Mouse (Mus musculus) liver, embryonic 12.5 days (tissue): ENCODE measurements at regions not wholly inside any gene's neighbourhood (a gene's known extent, or its start where the extent isn't known, plus 50 kb on each side); places are given as distances from the start of the nearest gene placed in this dataset.

Source experiments
- ATAC-seq: fragments of 200-750 bp; cut with Nextera tagmentation; 2 replicates; pipeline ENCODE4 v1.8.0; 2017; ENCODE audit warnings: moderate number of reproducible peaks, mild to moderate bottlenecking, moderate library complexity
- H3K27ac ChIP-seq: fragments of 300-500 bp; sonication (generic); 2 replicates; pipeline ENCODE4 v1.5.1; 2016; ENCODE audit warnings: mild to moderate bottlenecking
- H3K27me3 ChIP-seq: fragments of 300-500 bp; sonication (generic); replicated peaks from 2 replicates; pipeline ENCODE4 v1.6.1; 2016; ENCODE audit warnings: mild to moderate bottlenecking, moderate library complexity
- H3K36me3 ChIP-seq: fragments of 300-500 bp; sonication (generic); 2 replicates; pipeline ENCODE4 v1.6.1; 2016; ENCODE audit warnings: mild to moderate bottlenecking, moderate library complexity
- H3K4me1 ChIP-seq: fragments of 300-500 bp; sonication (generic); 2 replicates; pipeline ENCODE4 v1.6.1; 2016
- H3K4me2 ChIP-seq: fragments of 300-500 bp; sonication (generic); 2 replicates; pipeline ENCODE4 v1.6.1; 2016; ENCODE audit warnings: mild to moderate bottlenecking, moderate library complexity
- H3K4me3 ChIP-seq: fragments of 300-500 bp; sonication (generic); 2 replicates; pipeline ENCODE4 v1.5.1; 2016; ENCODE audit warnings: mild to moderate bottlenecking, moderate library complexity
- H3K9ac ChIP-seq: fragments of 300-500 bp; sonication (generic); 2 replicates; pipeline ENCODE4 v1.6.1; 2016; ENCODE audit warnings: mild to moderate bottlenecking, moderate library complexity
- H3K9me3 ChIP-seq: fragments of 300-500 bp; sonication (generic); replicated peaks from 2 replicates; pipeline ENCODE4 v1.6.1; 2016; ENCODE audit warnings: mild to moderate bottlenecking, moderate library complexity
- WGBS: fragments of 180-500 bp; shearing (Covaris S2); methylation state at CpG from one replicate; pipeline ENCODE4 v1.1.7; 2016; ENCODE audit not compliant: insufficient replicate concordance; 5-methylcytosine and 5-hydroxymethylcytosine counted together

DNA sequence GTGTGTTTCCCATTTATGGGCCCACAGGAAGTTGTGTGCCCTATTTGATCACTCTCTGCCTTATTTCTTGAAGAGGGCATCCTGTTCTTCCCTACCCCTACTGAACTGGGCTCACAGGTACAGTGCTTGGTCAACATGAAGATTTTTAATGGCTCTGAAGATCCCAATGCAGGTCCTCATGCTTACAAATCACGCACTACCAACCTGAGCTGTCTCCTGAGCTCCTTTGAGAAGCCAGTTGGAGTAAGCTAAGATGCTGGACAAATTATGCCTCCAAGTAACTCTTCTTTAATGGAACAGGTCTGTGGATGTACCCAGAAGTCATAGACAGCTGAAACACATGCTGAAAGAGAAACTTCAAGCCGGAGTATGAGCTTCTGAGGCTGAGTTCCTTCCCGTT is 2889.0 kb upstream of the Gm7489 start:
- H3K4me3 ChIP-seq = no peak overlapping the region
- no peaks in the 10 kb centered on the region for H3K4me1 ChIP-seq
- H3K27me3 ChIP-seq = no peaks in the 10 kb centered on the region
- 79% methylated on average over 3 of the region's 3 CpGs for WGBS
- H3K36me3 ChIP-seq = no peaks in the 10 kb centered on the region
- H3K9me3 ChIP-seq = no peaks in the 10 kb centered on the region
- ATAC-seq = no peak
- H3K27ac ChIP-seq = no peak overlapping the region
- no peak overlapping the region for H3K4me2 ChIP-seq
- H3K9ac ChIP-seq = no peak overlapping the region

DNA sequence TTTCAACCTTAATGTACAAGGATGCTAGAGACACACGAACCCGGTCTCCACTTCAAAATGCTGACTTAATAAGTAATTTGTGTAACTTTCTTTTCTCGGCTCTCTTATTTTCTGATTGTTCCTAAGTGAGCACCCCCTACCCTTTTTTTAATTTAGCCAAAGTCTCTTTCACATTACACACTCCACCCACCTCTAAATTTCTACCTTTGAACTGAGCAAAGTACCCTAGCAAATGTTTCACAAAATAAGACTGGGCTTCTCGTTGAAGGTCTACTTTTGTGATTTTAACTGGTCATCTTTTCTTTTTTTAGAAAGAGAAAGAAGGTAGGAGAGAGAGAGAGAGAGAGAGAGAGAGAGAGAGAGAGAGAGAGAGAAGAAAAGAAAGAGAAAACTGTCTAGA is 2888.4 kb upstream of the Gm7489 start:
- H3K27me3 ChIP-seq = no peaks in the 10 kb centered on the region
- H3K9ac ChIP-seq = no peak overlapping the region
- 70% methylated on average over 4 of the region's 4 CpGs for WGBS
- H3K27ac ChIP-seq = no peak overlapping the region
- H3K4me3 ChIP-seq = no peak overlapping the region
- no peaks in the 10 kb centered on the region for H3K9me3 ChIP-seq
- ATAC-seq = no peak
- H3K36me3 ChIP-seq = no peaks in the 10 kb centered on the region
- no peak overlapping the region for H3K4me2 ChIP-seq
- H3K4me1 ChIP-seq = no peaks in the 10 kb centered on the region

DNA sequence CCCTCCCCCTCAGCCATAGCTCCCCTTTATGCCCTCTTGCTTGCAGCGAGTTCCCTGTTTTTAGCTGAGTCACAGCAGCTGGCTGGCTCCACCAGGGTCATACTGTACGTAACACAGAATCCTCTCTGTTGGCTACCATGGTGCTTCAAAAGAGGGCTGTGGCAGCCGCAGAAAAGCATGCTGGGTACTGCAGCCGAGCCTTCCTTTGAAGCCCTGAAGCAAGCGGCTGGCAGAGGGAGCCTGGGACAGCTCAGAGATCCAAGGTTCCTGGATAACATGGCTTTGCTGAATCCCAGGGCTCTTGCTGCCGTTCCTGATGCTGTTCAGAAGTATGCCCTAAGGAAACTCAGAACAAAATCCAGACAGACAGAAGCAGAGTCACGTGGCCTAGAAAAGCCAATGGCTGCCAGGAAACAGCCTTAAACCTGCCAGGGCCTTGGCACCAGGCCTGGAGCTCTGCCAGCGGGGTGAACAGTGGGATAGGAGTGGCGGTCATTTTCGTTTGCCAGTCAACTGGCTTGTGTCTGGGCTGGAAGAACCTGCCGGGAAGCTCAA is 2887.4 kb upstream of the Gm7489 start:
- no peak for ATAC-seq
- no peak overlapping the region for H3K4me3 ChIP-seq
- H3K4me2 ChIP-seq = no peak overlapping the region
- no peaks in the 10 kb centered on the region for H3K36me3 ChIP-seq
- no peaks in the 10 kb centered on the region for H3K9me3 ChIP-seq
- H3K4me1 ChIP-seq = no peaks in the 10 kb centered on the region
- WGBS = 53% methylated on average over 11 of the region's 11 CpGs
- H3K27ac ChIP-seq = no peak overlapping the region
- H3K27me3 ChIP-seq = no peaks in the 10 kb centered on the region
- H3K9ac ChIP-seq = no peak overlapping the region

DNA sequence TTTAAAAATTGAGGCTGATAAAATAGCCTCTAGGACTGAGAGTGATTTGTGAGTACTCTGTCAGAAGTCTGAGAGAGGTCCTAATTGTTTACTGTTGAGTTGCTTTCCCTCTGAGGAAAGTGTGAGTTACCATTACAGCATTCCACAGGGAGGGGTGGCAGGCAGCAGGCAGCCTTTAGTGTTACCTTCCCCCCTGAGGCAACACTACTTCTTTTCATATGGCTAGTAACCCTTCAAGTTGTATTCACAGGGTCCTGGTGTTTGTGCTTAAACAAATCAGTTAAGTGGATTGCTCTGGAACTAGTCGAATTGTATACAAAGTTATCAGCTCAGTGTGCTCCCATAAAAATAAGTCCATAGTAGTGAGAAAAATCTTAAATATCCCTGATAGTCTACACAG is 2845.7 kb upstream of the Gm7489 start:
- Histone ChIP-seq H3K36me3 (no peaks in the 10 kb centered on the region), H3K4me1 (no peaks in the 10 kb centered on the region), H3K27me3 (no peaks in the 10 kb centered on the region), H3K4me3 (no peak overlapping the region), H3K9ac (no peak overlapping the region), H3K27ac (no peak overlapping the region), H3K4me2 (no peak overlapping the region), H3K9me3 (no peaks in the 10 kb centered on the region)
- 11% methylated on average over 1 of the region's 1 CpGs for WGBS
- ATAC-seq = no peak

DNA sequence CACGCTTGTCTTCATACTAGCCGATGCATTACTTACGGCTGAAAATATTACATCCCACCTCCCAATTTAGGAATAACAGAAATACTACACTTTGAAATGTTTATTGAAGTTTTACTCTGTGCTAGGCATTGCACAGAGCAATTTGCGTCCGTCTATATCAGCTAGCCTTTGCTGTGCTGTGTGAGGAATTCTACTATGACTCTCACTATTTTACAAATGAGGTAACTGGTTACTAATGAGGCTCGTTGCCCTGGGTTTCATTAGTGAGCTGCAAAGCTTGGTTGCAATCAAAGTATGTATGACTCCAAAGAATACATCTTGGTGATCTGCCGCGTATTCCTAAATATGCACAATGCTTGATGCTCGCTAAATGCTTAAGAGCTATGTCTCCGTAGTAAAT is 2814.2 kb upstream of the Gm7489 start:
- no peak for ATAC-seq
- H3K27me3 ChIP-seq = no peaks in the 10 kb centered on the region
- H3K4me2 ChIP-seq = no peak overlapping the region
- no peaks in the 10 kb centered on the region for H3K4me1 ChIP-seq
- H3K36me3 ChIP-seq = no peaks in the 10 kb centered on the region
- WGBS = 77% methylated on average over 10 of the region's 10 CpGs
- H3K27ac ChIP-seq = no peak overlapping the region
- no peak overlapping the region for H3K9ac ChIP-seq
- no peaks in the 10 kb centered on the region for H3K9me3 ChIP-seq
- H3K4me3 ChIP-seq = no peak overlapping the region

DNA sequence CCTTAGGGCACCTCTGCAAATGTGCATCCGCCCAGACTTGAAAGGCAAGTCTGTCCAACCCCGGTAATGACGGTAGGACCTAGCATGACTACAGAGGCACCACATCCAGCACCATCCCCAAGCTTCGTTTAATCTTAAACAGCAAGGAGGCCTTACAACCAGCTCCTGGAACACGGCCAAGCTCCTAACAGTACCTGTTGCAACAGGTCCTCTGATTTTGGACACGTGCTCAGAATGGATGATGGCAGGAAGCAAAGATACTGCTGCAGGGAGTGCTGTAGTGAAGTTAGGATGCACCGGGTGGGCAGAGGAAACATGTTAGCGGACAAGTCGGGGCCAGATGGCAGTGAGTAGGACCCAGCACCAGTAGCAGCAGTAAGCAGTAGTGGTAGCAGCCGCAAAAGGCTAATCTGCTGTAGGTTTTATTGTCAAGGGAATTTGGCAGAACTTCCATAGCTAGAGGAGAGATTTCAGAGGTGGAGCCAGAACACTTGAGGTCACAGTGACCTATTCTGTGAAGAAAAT is 2813.5 kb upstream of the Gm7489 start:
- no peak overlapping the region for H3K4me3 ChIP-seq
- 71% methylated on average over 10 of the region's 10 CpGs for WGBS
- no peaks in the 10 kb centered on the region for H3K36me3 ChIP-seq
- H3K27me3 ChIP-seq = no peaks in the 10 kb centered on the region
- no peaks in the 10 kb centered on the region for H3K9me3 ChIP-seq
- no peak for ATAC-seq
- no peak overlapping the region for H3K27ac ChIP-seq
- H3K4me2 ChIP-seq = no peak overlapping the region
- no peaks in the 10 kb centered on the region for H3K4me1 ChIP-seq
- no peak overlapping the region for H3K9ac ChIP-seq

DNA sequence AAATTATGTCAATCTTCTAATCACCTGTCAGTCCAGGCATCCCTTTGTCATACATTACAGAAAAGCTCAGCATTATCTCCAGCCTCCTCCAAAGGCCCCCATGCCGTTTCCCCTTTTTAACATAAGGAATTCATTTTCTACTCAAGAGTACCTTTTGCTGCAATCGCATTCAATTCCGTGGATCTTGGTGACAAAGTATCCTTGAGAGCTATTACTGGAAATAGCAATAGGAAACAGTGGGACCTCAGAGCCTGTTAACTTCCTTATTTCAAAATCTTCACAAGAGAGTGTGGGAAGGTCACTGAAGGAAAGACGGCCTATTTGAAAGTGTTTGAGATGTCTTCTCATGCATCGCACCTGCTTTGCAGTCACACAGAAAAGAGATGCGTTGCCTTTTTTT is 2811.0 kb upstream of the Gm7489 start:
- WGBS = 30% methylated on average over 6 of the region's 6 CpGs
- H3K27ac ChIP-seq = no peak overlapping the region
- no peaks in the 10 kb centered on the region for H3K36me3 ChIP-seq
- no peak overlapping the region for H3K9ac ChIP-seq
- no peak overlapping the region for H3K4me3 ChIP-seq
- H3K4me2 ChIP-seq = no peak overlapping the region
- ATAC-seq = no peak
- no peaks in the 10 kb centered on the region for H3K9me3 ChIP-seq
- H3K4me1 ChIP-seq = no peaks in the 10 kb centered on the region
- H3K27me3 ChIP-seq = no peaks in the 10 kb centered on the region

DNA sequence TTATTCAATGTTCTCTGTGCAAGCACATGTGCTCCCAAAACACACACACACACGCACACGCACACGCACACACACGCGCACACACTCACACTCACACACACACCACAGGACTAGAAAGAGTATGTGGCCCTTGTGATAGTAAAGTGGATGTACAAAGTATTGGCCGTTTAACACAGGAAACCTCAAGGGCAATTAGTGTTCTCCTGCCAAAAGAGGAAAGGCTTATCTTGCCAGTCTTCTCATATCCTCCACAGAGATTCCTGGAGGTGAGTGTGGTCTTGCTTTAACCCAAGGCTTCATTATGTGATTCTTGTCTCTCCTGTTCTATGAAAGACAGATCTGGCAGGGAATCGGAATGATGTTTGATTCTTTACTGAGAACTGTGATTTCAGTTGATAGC is 2810.5 kb upstream of the Gm7489 start:
- Histone ChIP-seq H3K9me3 (no peaks in the 10 kb centered on the region), H3K4me3 (no peak overlapping the region), H3K9ac (no peak overlapping the region), H3K27ac (no peak overlapping the region), H3K4me1 (no peaks in the 10 kb centered on the region), H3K27me3 (no peaks in the 10 kb centered on the region), H3K36me3 (no peaks in the 10 kb centered on the region), H3K4me2 (no peak overlapping the region)
- 65% methylated on average over 7 of the region's 7 CpGs for WGBS
- no peak for ATAC-seq

DNA sequence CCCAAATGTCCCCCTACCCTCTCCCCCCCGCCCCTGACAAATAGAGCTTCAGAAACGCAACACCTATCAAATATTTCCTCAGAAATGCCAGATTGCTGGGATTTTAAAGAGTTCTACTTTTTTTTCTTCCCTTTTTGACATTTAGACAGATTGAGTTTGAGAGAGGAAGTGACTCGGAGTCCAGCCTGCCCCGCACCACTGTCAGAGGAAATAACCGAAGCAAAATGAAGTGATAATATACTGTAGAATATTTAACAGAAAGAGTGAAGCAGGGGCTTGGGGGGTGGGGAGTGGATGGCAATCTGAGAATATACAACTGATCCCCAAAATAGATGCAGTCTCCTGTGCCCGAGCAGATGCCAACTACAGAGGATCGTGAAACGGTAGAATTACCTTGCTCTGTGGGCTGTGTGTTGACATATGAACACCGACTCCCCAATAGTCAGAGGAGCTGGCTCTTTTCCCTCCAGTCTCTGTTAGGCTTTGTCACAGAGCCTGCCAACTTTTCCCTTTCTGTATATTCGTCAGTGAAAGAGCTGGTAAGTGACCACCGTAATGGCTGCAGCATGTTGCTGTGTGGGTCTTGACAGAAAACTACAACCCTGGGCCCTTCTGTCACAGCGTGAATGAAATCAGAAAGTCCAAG is 2800.9 kb upstream of the Gm7489 start:
- Histone ChIP-seq H3K27ac (no peak overlapping the region), H3K4me2 (no peak overlapping the region), H3K27me3 (no peaks in the 10 kb centered on the region), H3K4me3 (no peak overlapping the region), H3K9me3 (no peaks in the 10 kb centered on the region), H3K4me1 (no peaks in the 10 kb centered on the region), H3K36me3 (no peaks in the 10 kb centered on the region), H3K9ac (no peak overlapping the region)
- WGBS = 52% methylated on average over 12 of the region's 12 CpGs
- ATAC-seq = no peak

DNA sequence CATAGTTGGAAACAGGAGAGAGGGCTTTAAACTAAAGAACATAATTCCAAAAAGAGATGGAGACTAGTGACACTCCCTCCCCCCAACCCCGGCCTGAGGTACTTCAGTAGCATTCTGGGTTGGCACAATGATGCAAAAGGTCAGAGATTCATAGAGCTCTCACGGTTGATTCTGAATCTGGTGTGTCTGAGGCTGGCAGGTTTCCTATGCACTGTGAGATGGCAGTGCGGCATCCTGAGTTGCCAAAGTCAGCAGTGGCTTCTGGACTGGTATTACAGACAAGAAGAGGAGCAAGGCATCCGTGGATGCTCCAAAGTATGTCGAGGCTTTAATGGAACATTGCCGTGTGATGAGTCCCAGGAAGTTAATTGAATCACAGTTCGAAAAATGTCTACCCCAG is 2791.8 kb upstream of the Gm7489 start:
- H3K27ac ChIP-seq = no peak overlapping the region
- H3K9me3 ChIP-seq = no peaks in the 10 kb centered on the region
- no peak overlapping the region for H3K4me3 ChIP-seq
- H3K4me1 ChIP-seq = no peaks in the 10 kb centered on the region
- ATAC-seq = no peak
- 69% methylated on average over 7 of the region's 7 CpGs for WGBS
- H3K27me3 ChIP-seq = no peaks in the 10 kb centered on the region
- H3K36me3 ChIP-seq = no peaks in the 10 kb centered on the region
- H3K4me2 ChIP-seq = no peak overlapping the region
- H3K9ac ChIP-seq = no peak overlapping the region

DNA sequence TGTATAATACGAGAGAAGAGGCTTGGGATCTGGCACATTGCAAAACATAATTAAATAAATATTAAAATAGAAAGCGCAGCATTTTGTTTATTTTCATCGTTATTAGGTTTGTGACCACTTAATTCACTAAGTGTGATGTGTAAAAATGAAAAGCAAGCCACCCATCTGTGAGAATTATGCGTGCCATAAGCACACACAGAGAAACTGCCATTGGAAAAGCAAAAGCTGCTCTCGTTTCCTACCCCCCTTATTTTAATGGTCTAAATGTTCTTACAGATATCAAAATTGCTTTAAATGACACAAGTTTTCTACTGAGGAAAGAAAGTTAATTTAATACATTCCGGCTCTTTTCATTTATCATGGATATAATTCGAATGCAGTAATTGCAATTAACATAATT is 2780.8 kb upstream of the Gm7489 start:
- H3K27me3 ChIP-seq = no peaks in the 10 kb centered on the region
- no peaks in the 10 kb centered on the region for H3K36me3 ChIP-seq
- H3K4me2 ChIP-seq = no peak overlapping the region
- no peak overlapping the region for H3K27ac ChIP-seq
- H3K4me3 ChIP-seq = no peak overlapping the region
- 73% methylated on average over 7 of the region's 7 CpGs for WGBS
- no peaks in the 10 kb centered on the region for H3K9me3 ChIP-seq
- no peak for ATAC-seq
- no peaks in the 10 kb centered on the region for H3K4me1 ChIP-seq
- H3K9ac ChIP-seq = no peak overlapping the region

DNA sequence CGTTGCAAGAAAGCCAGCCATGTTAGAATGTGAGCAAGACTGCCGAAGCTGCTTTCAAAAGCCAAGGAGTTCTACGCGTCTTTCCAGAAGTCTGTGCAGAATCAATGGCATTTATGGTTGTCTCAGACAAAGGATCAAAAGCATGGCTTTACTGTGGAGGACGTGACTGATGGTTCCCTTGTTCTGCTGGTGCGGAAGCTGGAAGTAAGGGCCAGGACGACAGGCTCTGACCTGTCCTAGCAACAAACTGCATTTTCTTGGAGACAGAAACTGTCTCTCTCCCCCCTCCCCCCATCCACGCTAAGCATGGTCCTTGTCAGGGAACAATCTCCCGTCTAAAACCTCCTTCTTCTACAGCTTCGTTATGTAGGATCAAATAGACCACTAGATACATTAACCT is 2780.3 kb upstream of the Gm7489 start:
- H3K4me1 ChIP-seq = no peaks in the 10 kb centered on the region
- ATAC-seq = no peak

DNA sequence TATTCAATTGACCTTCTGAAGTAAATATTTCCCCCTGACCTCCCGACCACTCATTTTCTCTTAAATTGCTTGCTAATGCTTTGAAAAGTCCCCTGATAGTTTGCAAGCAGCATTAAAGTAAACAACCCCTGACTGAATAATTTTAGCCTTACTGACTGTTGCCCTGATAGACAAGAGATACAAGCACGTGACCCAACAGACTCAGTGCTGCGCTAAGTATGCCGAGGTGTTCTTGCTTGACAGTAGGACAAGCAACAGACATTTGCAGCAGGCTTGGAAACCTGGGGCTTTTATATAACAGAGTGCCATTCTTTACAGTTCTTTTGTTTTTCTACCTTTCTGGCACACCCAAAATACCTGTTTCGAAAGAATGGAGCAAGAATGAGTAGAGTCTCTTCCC is 2779.9 kb upstream of the Gm7489 start:
- WGBS = 58% methylated on average over 5 of the region's 5 CpGs
- Histone ChIP-seq H3K27me3 (no peaks in the 10 kb centered on the region), H3K36me3 (no peaks in the 10 kb centered on the region), H3K4me3 (no peak overlapping the region), H3K9me3 (no peaks in the 10 kb centered on the region), H3K9ac (no peak overlapping the region), H3K27ac (no peak overlapping the region), H3K4me1 (no peaks in the 10 kb centered on the region), H3K4me2 (no peak overlapping the region)
- no peak for ATAC-seq

More for the DNA sequence above, 2780.3 kb upstream of the Gm7489 start:
- 44% methylated on average over 10 of the region's 10 CpGs for WGBS
- no peak overlapping the region for H3K4me3 ChIP-seq
- H3K27me3 ChIP-seq = no peaks in the 10 kb centered on the region
- no peak overlapping the region for H3K9ac ChIP-seq
- H3K4me2 ChIP-seq = no peak overlapping the region
- H3K27ac ChIP-seq = no peak overlapping the region
- H3K36me3 ChIP-seq = no peaks in the 10 kb centered on the region
- no peaks in the 10 kb centered on the region for H3K9me3 ChIP-seq
